Mouse (Mus musculus): ENCODE results near the gene Mlph.

- TF ChIP-seq USF1 (IDR thresholded peaks at IDR 0.05; ENCODE audit: low read depth) (no peak), CTCF (IDR thresholded peaks at IDR 0.05; ENCODE audit: control insufficient read depth, insufficient read depth, insufficient read length) (no peak), MAX (IDR thresholded peaks at IDR 0.05) (no peak), FOSL1 (IDR thresholded peaks at IDR 0.05; ENCODE audit: insufficient read depth, low read length, poor library complexity, severe bottlenecking) (no peak), MYOG (IDR thresholded peaks at IDR 0.05; ENCODE audit: control insufficient read depth, extremely low read depth, insufficient read length) (no peak)
Measured at GRCm38 (mm10) chr1:90936990-90937389, 22.1 kb downstream of the Mlph start.

Measured in C2C12 (cell line).